Mouse (Mus musculus): ENCODE results near the gene Gas7.

DNA sequence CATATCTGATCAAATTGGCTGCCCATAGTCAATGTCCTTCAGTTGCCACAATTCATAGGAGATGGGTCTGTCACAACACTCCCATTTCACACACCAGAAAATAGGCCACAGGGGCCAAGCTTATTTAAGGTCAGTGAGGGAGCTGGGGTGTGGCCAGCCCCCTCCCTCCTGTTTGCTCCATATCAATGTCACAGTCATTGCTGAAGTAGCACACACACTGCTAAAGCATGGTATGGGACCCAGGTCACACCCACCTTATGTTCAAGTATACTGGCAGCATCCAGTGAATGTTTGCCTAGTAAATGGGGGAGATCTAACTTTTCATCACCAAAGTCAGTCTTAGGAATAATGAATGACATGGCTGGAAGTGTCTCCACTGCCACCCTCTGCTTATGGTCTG lies 273.5 kb downstream of the Gas7 start:
- no peak for TF ChIP-seq GATA1 (IDR thresholded peaks at IDR 0.05; ENCODE audit: borderline replicate concordance, low read length)
- TF ChIP-seq FLI1 (IDR thresholded peaks at IDR 0.05; ENCODE audit: low read length) = no peak

Data from megakaryocyte, embryonic 14.5 days (primary cell).